Mouse (Mus musculus): ENCODE measurements around the gene Bcam.

DNA sequence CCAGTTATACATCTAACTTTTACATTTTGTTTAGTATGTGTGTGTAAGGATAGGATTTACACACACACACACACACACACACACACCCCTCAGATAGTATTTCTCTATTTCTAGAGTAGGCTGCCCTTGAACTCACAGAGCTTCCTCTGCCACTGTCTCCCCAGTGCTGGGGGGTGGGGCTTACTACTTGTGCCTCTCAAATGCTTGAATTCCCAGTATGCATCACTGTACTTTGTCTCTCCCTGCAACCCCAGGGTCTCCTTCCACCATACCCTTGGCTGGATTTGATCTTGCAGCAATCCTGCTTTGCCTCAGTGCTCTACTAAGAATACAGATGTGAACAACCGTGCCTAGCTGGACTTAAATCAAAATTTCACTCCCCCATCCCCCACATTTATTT is 16.8 kb downstream of the Bcam start:
- TF ChIP-seq EP300 (IDR thresholded peaks at IDR 0.05; ENCODE audit: low read depth) (no peak), CTCF (IDR thresholded peaks at IDR 0.05; ENCODE audit: low read depth) (no peak)
